Mouse (Mus musculus) embryonic facial prominence, embryonic 13.5 days (tissue): ENCODE results near the gene Slirp. TPM values are rescaled to one million over a fixed set of nuclear protein-coding genes. Genes with fewer than 3 reads are reported as not detected.

Experiments
- ATAC-seq: fragments of 200-750 bp; cut with Nextera tagmentation; 2 replicates; pipeline ENCODE4 v1.8.0; 2017; ENCODE audit warnings: low read depth; ENCODE audit not compliant: insufficient number of reproducible peaks, insufficient read depth, low FRiP score, low TSS enrichment
- H3K27ac ChIP-seq: fragments of 300-500 bp; sonication (generic); 2 replicates; pipeline ENCODE4 v1.5.1; 2015; ENCODE audit warnings: moderate library complexity, mild to moderate bottlenecking, inconsistent platforms
- H3K27me3 ChIP-seq: fragments of 300-500 bp; sonication (generic); 2 replicates; pipeline ENCODE4 v1.6.1; 2015; ENCODE audit warnings: mild to moderate bottlenecking, inconsistent platforms
- H3K36me3 ChIP-seq: fragments of 300-500 bp; sonication (generic); 2 replicates; pipeline ENCODE4 v1.6.1; 2015; ENCODE audit warnings: mild to moderate bottlenecking, inconsistent platforms
- H3K4me1 ChIP-seq: fragments of 300-500 bp; sonication (generic); 2 replicates; pipeline ENCODE4 v1.6.1; 2015; ENCODE audit warnings: inconsistent platforms
- H3K4me2 ChIP-seq: fragments of 300-500 bp; sonication (generic); 2 replicates; pipeline ENCODE4 v1.6.1; 2015; ENCODE audit warnings: moderate library complexity, mild to moderate bottlenecking, inconsistent platforms
- H3K4me3 ChIP-seq: fragments of 300-500 bp; sonication (generic); 2 replicates; pipeline ENCODE4 v1.5.1; 2015; ENCODE audit warnings: mild to moderate bottlenecking, inconsistent platforms
- H3K9ac ChIP-seq: fragments of 300-500 bp; sonication (generic); 2 replicates; pipeline ENCODE4 v1.6.1; 2015; ENCODE audit warnings: mild to moderate bottlenecking, inconsistent platforms
- H3K9me3 ChIP-seq: fragments of 300-500 bp; sonication (generic); 2 replicates; pipeline ENCODE4 v1.6.1; 2016; ENCODE audit warnings: inconsistent platforms
- WGBS: fragments of 180-500 bp; shearing (Covaris S2); methylation state at CpG from one replicate; pipeline ENCODE4 v1.1.7; 2015; ENCODE audit warnings: mixed read lengths; 5-methylcytosine and 5-hydroxymethylcytosine counted together
- polyA plus RNA-seq: library from polyadenylated mRNA; unstranded; fragments of >200 nt; fragmentation: Nextera tagmentation; extraction: Ambion mirVana; gene quantifications from 2 replicates; pipeline ENCODE4 v1.2.1, GENCODE M21; 2015

Gene Slirp
- polyA plus RNA-seq, 1 experiment from 2014 or later: 343 TPM

DNA sequence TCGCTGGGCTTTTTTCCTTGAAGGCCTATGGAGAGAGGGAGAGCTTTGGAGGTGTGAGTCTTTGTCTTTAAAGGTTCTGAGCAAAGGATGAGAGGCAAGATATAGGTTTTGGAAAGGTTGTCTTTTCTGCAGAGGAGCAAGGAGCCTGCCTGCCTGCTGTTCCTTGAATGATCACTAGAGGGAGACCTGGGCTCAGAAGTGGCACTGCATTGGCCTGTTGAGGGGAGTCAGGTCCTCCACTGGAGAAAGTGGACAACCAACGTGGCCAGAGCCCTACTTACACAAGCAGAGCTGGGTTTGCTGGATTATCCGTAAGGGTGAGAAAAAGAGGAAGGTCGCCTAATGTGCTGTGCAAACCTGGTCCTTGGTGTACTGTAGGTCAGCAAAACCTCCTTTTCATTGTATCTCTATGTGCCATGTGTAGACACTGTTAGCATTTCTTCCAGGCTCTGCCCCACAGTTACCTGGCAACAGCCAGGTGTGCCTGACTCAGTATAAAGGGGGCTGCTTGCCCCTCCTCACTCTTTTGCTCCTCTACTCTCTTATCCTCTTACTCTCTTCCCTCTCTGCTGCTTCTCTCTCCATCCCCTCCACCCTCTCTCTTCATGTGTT is 30.4 kb upstream of the Slirp start:
- WGBS: 16% methylated on average over 4 of the region's 4 CpGs
- no peak overlapping the region for H3K4me2 ChIP-seq

DNA sequence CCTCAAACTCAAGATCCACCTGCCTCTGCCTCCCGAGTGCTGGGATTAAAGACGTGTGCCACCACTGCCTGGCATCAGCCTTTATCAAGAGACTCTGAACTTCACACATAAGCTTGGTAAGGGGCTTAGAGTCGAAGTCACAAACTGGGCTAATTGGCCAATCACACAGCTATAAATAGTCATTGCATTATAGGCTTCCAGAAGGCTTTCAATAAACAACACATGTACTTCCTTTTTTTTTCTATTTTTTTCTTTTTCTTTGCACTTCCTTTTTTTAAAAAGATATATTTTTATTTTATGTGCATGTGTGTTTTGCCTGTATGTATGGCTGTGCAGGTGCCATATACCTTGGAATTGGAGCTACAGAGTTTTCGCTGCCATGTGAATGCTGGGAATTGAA is 28.3 kb upstream of the Slirp start:
- Histone ChIP-seq H3K4me1 (peaks cover 12% of the 10 kb centered on the region), H3K9me3 (no peaks in the 10 kb centered on the region), H3K27me3 (no peaks in the 10 kb centered on the region), H3K27ac (no peak overlapping the region), H3K36me3 (no peaks in the 10 kb centered on the region), H3K4me2 (no peak overlapping the region), H3K4me3 (no peak overlapping the region), H3K9ac (no peak overlapping the region)
- ATAC-seq: no peak
- 71% methylated on average over 4 of the region's 4 CpGs for WGBS

More for the DNA sequence above, 30.4 kb upstream of the Slirp start:
- no peak overlapping the region for H3K9ac ChIP-seq
- H3K27ac ChIP-seq: no peak overlapping the region
- H3K27me3 ChIP-seq: no peaks in the 10 kb centered on the region
- no peaks in the 10 kb centered on the region for H3K9me3 ChIP-seq
- H3K4me3 ChIP-seq: no peak overlapping the region
- H3K4me1 ChIP-seq: peaks cover 3% of the 10 kb centered on the region; the same call in 1 of the 2 replicates
- no peak for ATAC-seq
- H3K36me3 ChIP-seq: no peaks in the 10 kb centered on the region

DNA sequence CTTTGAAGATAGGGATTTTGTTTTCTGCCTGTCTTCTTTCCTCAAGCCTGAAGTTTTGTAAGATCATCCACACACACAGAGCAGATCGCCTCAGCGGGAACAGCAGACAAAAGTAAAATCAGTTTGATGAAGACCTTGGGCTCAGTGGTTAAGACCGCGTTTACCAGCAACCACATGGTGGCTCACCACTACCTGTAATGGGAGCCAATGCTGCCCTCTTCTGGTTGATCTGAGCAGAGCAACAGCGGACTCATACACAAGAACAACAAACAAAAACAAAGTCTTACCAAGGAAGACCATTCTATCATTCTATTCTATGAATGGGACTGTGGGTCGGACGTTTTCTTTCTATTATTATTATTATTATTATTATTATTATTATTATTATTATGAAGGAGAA is 27.0 kb upstream of the Slirp start:
- 41% methylated on average over 7 of the region's 7 CpGs for WGBS
- ATAC-seq: no peak
- Histone ChIP-seq H3K9ac (no peak overlapping the region), H3K9me3 (no peaks in the 10 kb centered on the region), H3K4me3 (no peak overlapping the region), H3K36me3 (no peaks in the 10 kb centered on the region), H3K27me3 (no peaks in the 10 kb centered on the region), H3K27ac (no peak overlapping the region), H3K4me1 (peaks cover 9% of the 10 kb centered on the region), H3K4me2 (no peak overlapping the region)

DNA sequence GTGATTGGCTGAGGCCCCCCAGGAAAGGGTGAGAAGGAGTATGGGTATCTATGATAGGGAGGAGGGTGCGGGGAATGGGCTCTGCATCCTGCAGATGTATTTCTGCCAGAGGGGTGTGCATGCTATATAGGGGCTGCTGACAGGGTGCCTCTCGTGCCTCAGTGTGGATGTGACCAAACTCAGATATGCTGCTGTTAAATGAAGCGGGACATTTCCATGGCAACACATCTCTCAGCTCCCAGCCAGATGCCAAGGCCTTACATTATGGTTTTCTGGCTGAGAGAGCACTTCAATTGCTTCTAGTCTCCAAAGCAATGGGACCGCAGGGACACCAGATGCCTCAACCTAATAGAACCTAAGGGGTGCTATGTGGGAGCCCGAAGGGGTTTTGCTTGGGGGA is 24.8 kb upstream of the Slirp start:
- Histone ChIP-seq H3K4me3 (no peak overlapping the region), H3K9ac (no peak overlapping the region), H3K9me3 (no peaks in the 10 kb centered on the region), H3K4me1 (peaks cover 9% of the 10 kb centered on the region), H3K4me2 (no peak overlapping the region), H3K27me3 (no peaks in the 10 kb centered on the region), H3K27ac (no peak overlapping the region), H3K36me3 (peaks cover 15% of the 10 kb centered on the region)
- ATAC-seq: no peak
- 63% methylated on average over 5 of the region's 5 CpGs for WGBS

DNA sequence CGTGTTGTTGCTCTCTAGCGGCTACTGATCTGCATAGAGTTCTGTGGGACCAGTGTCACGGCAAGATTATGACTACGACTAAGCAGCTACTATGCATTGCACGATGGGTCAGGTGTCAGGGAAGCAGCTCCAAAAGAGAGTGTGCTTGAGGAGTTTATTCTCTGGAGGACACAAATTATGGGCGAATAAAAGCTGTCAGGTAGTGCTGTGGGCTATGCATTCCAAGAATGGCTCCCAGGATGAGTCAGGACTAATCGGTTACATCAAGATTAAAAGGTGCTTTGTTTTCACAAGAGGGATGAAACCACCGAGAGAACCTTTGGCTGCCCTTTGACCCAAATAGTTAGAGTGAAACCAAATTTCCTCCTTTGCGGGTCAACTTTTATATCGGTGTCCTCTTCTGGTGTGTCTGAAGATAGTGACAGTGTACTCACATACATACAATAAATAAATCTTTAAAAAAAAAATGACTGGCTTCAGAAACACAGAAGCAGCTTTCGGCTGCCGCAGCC is 23.7 kb upstream of the Slirp start:
- Histone ChIP-seq H3K27ac (no peak overlapping the region), H3K27me3 (no peaks in the 10 kb centered on the region), H3K9me3 (no peaks in the 10 kb centered on the region), H3K4me2 (no peak overlapping the region), H3K36me3 (peaks cover 19% of the 10 kb centered on the region), H3K4me1 (peaks cover 9% of the 10 kb centered on the region), H3K4me3 (no peak overlapping the region), H3K9ac (no peak overlapping the region)
- no peak for ATAC-seq
- 65% methylated on average over 12 of the region's 12 CpGs for WGBS

DNA sequence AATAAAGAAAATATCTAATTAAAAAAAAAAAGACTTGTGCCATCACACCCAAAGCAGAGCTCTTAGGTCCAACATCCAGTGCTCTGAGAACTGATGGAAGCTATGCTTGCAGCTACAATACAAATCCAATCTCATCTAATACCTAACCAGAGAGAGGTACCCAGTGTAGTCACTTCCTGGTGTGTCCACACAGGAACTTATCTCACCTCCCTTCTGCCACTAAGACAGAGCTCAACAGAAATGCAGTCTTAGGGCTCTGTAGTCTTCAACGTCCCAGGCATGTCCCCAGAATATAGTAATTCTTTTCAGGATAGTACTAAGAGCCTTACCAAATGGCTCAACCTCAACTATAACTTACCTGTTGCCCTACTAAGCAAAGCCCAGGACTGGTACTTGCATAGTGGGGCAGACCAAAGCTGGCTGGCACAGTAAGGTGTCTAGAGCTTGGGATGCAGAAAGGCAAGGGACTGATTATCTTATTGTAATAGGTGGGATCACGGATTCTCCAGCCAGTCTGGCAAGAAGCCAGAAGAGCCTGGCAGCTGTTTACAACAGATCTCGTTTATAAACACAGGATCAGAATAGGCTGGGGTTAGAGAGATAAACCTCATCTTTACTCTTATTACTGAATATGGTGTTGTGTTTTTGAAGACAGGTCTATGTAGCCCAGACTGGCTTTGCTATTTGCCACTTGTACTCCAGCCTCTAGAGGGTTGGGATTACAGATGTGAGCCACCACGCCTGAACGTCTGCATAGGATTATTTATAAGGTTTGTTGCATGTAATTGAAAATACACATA is 21.8 kb upstream of the Slirp start:
- Histone ChIP-seq H3K4me1 (peaks cover 9% of the 10 kb centered on the region), H3K27ac (no peak overlapping the region), H3K4me2 (no peak overlapping the region), H3K9ac (no peak overlapping the region), H3K27me3 (no peaks in the 10 kb centered on the region), H3K4me3 (no peak overlapping the region), H3K9me3 (no peaks in the 10 kb centered on the region), H3K36me3 (peaks cover 34% of the 10 kb centered on the region)
- ATAC-seq: no peak
- WGBS: 71% methylated on average over 5 of the region's 5 CpGs

DNA sequence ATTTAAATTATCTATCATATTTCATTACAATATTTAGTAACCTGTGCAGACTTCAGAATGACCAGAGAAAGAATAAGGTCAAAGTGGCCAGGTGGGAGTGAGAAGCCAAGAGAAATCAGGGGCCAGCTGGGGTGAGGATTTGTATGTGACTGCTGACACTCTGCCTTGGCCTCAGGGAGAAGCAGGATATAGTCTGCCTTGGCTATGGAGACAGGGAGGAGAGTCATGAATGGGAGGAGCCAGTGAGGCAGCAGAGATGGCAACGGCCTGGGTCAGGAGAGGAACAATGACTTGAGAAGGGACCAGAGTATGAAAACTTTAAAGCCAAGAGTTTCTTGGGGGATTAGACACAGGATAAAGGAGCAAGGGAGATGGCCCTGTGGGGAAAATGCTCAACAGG is 20.0 kb upstream of the Slirp start:
- no peak overlapping the region for H3K4me3 ChIP-seq
- H3K36me3 ChIP-seq: peaks cover 50% of the 10 kb centered on the region
- peaks cover 8% of the 10 kb centered on the region for H3K4me1 ChIP-seq
- no peak for ATAC-seq
- WGBS: 46% methylated on average over 1 of the region's 1 CpGs
- no peak overlapping the region for H3K4me2 ChIP-seq
- no peak overlapping the region for H3K9ac ChIP-seq
- H3K27ac ChIP-seq: no peak overlapping the region
- H3K27me3 ChIP-seq: no peaks in the 10 kb centered on the region
- no peaks in the 10 kb centered on the region for H3K9me3 ChIP-seq

DNA sequence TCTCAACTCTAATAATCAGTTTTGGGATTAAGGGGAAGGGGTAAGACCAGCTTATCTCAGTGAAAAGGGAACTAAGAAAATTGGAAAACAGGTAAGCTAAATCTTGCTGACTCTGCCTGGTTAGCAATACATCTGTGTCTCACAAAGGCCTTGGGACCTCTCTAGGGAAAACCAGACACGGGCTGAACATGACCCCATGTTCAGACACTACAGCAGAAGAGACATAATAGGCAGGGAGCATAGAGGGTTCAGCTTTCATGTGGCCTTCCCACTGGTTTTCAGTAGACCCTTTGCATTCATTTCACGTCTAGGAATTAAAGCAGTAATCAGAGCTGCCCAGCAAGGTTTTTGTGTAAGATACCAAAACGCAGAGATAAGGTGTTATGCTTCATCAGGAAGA is 19.2 kb upstream of the Slirp start:
- no peaks in the 10 kb centered on the region for H3K27me3 ChIP-seq
- 16% methylated on average over 3 of the region's 3 CpGs for WGBS
- no peak overlapping the region for H3K27ac ChIP-seq
- no peaks in the 10 kb centered on the region for H3K9me3 ChIP-seq
- H3K4me2 ChIP-seq: no peak overlapping the region
- no peak overlapping the region for H3K4me3 ChIP-seq
- no peak for ATAC-seq
- peaks cover 59% of the 10 kb centered on the region for H3K36me3 ChIP-seq
- peaks cover under 1% of the 10 kb centered on the region; the same call in 1 of the 2 replicates for H3K4me1 ChIP-seq
- no peak overlapping the region for H3K9ac ChIP-seq

DNA sequence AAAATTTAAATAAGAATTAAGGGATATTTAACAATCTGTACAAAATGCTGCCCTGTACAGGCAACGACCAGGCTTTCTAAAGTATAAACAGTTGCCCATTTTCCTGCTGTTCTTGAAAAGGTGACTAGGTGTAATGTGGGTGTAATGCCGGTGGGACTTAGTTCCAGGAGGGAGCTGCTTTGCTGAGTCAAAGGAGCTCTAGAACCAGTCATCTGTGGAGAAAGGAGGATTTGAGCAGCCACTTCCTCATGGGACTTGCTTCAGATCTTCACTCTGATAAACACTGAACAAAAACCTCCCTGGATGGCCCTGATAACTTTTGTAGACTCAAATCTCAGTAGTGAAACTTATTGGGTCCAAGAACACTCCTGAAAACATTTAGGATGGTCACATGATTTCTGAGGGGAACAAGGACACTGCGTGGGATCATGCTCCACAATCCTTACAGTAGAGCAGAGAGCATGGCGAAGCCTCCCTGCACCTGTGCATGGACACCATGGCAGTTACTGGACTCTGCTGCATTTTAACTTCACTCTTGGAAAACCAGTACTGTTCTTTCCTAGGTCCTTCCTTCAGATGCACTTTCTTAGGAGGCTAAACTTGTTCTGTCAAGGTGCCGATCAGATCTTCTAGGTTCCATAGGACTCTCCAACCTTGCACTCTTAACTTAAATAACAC is 17.2 kb upstream of the Slirp start:
- no peaks in the 10 kb centered on the region for H3K27me3 ChIP-seq
- no peak overlapping the region for H3K4me3 ChIP-seq
- no peak overlapping the region for H3K4me2 ChIP-seq
- H3K36me3 ChIP-seq: peaks cover 78% of the 10 kb centered on the region
- H3K9ac ChIP-seq: no peak overlapping the region
- no peaks in the 10 kb centered on the region for H3K4me1 ChIP-seq
- WGBS: 88% methylated on average over 5 of the region's 5 CpGs
- no peak for ATAC-seq
- no peaks in the 10 kb centered on the region for H3K9me3 ChIP-seq
- no peak overlapping the region for H3K27ac ChIP-seq

DNA sequence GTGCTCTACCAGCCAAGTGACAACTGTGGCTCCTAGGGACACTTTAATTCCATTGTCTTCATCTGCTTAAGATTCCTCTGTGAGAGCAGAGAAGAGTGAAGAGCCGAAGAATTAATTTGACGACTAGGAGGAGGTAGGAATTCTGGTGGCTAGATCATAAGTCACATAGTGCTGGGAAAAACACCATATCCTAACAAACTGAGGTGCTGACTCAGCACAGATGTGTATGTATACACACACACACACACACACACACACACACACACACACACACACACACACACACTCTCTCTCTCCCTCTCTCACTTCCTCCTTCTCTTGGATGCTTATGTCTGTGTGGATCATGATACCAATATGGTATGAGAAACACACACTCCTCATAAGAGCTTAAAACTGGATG is 15.4 kb upstream of the Slirp start:
- WGBS: 87% methylated on average over 2 of the region's 2 CpGs
- Histone ChIP-seq H3K4me3 (no peak overlapping the region), H3K4me2 (no peak overlapping the region), H3K4me1 (no peaks in the 10 kb centered on the region), H3K9me3 (no peaks in the 10 kb centered on the region), H3K27ac (no peak overlapping the region), H3K27me3 (no peaks in the 10 kb centered on the region), H3K36me3 (peaks cover 88% of the 10 kb centered on the region), H3K9ac (no peak overlapping the region)
- no peak for ATAC-seq

DNA sequence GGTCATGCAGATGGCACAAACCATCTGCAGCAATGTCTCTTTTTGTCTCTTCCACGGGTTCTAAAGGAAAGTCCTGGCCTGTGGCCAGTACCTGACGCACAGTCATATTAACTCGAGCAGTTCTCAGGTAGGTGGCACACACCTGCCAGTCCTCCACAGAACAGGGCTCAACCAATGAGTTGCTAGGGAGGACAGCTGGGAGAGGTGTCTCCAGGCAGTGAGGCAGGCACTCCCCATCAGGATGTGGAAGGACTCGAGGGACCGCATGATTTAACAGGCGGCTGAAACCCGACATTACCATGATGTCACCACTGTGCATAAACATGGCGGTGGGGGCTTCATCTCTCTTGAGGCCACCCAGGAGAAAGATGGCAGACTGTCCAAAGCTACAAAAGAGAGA is 14.8 kb upstream of the Slirp start:
- no peak for ATAC-seq
- Histone ChIP-seq H3K36me3 (peaks cover 88% of the 10 kb centered on the region), H3K4me3 (no peak overlapping the region), H3K9me3 (no peaks in the 10 kb centered on the region), H3K4me1 (no peaks in the 10 kb centered on the region), H3K27me3 (no peaks in the 10 kb centered on the region), H3K4me2 (no peak overlapping the region), H3K9ac (no peak overlapping the region), H3K27ac (no peak overlapping the region)
- 77% methylated on average over 8 of the region's 8 CpGs for WGBS
